Comparison of ENCODE assay signal across 8 mouse cellular contexts in the genomic region with DNA sequence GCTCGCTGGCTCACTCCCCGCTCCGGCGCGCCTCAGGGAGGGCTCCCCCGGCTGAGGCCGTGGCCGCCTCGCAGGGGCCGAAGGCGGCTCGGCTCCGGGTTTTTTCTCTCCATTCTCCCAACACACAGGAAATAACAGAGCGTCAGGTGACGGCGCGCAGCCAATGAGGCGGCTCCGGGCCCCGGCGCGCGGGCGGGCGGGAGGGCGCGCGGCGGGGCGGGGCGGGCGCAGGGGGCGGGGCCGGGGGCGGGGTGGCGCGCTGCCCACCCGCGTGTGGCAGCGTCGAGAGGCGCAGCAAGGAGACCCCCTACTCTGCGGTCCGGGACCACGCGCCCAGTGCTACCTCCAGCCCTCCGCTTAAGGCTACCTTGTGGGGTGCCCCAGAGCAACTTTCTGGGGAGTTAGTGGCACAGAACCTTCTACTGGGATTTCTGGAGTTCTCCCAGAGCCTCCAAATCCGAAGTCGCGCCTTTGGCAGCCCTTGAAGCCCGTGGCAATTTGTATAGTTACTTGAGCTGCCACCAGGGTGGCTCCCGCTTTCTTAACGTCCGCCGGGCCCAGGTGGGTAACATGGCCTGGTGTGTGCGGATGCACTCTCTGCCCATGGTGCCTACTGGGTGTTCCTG.
DNase-seq lines count a peak whose midpoint lies in the region; ATAC-seq and TF ChIP-seq lines count a peak whose summit lies in the region.

No protein-coding gene starts in this region.

- peak overlapping the region; percentile 88 for H3K4me2 ChIP-seq in embryonic facial prominence, embryonic 12.5 days (replicated peaks)
- peak overlapping the region; percentile 94 for H3K4me2 ChIP-seq in liver, embryonic 14.5 days (ENCODE audit: low read depth)
- peak overlapping the region; percentile 82 for H3K4me2 ChIP-seq in stomach, embryonic 14.5 days (replicated peaks; ENCODE audit: low read depth, low read length)

- no peak for TF ChIP-seq CTCF in liver, embryonic 14.5 days (IDR thresholded peaks at IDR 0.05; ENCODE audit: low read depth)

- WGBS in embryonic facial prominence, embryonic 12.5 days: under 1% methylated on average over 47 of the region's 56 CpGs
- WGBS in liver, embryonic 14.5 days (ENCODE audit: insufficient replicate concordance): 2% methylated on average over 48 of the region's 56 CpGs
- 2% methylated on average over 43 of the region's 56 CpGs for WGBS in stomach, embryonic 14.5 days

- no peaks in the 10 kb centered on the region for H3K36me3 ChIP-seq in embryonic facial prominence, embryonic 12.5 days
- no peaks in the 10 kb centered on the region for H3K36me3 ChIP-seq in liver, embryonic 14.5 days (replicated peaks; ENCODE audit: control insufficient read depth, insufficient read depth, low read depth)
- no peaks in the 10 kb centered on the region for H3K36me3 ChIP-seq in stomach, embryonic 14.5 days (ENCODE audit: control insufficient read depth, insufficient read depth, low read length)

- no peaks in the 10 kb centered on the region for H3K27me3 ChIP-seq in embryonic facial prominence, embryonic 12.5 days
- no peaks in the 10 kb centered on the region for H3K27me3 ChIP-seq in liver, embryonic 14.5 days (ENCODE audit: control insufficient read depth, insufficient read depth, low read length)
- no peaks in the 10 kb centered on the region for H3K27me3 ChIP-seq in stomach, embryonic 14.5 days (ENCODE audit: control insufficient read depth, insufficient read depth, low read length)

- H3K9ac ChIP-seq in embryonic facial prominence, embryonic 12.5 days: peak overlapping the region; percentile 94
- peak overlapping the region; percentile 75 for H3K9ac ChIP-seq in liver, embryonic 14.5 days (replicated peaks)
- H3K9ac ChIP-seq in stomach, embryonic 14.5 days (replicated peaks; ENCODE audit: low read depth, low read length): peak overlapping the region; percentile 76

- peak overlapping the region; percentile 100 for H3K4me3 ChIP-seq in embryonic facial prominence, embryonic 12.5 days
- peak overlapping the region; percentile 73 to 82 for H3K4me3 ChIP-seq in liver, embryonic 14.5 days (ENCODE audit: insufficient read depth in 1 of 2, low read depth in 2 of 2, low read length in 2 of 2)
- H3K4me3 ChIP-seq in stomach, embryonic 14.5 days (ENCODE audit: low read depth, low read length): peak overlapping the region; percentile 98

- peaks cover 46% of the 10 kb centered on the region for H3K4me1 ChIP-seq in embryonic facial prominence, embryonic 12.5 days
- peaks cover 14 to 15% of the 10 kb centered on the region in 2 experiments for H3K4me1 ChIP-seq in liver, embryonic 14.5 days (replicated peaks; ENCODE audit: control insufficient read depth in 2 of 2, insufficient read depth in 2 of 2, low read length in 1 of 2)
- H3K4me1 ChIP-seq in stomach, embryonic 14.5 days (ENCODE audit: control insufficient read depth, insufficient read depth, low read length): peaks cover 26% of the 10 kb centered on the region

- H3K27ac ChIP-seq in embryonic facial prominence, embryonic 12.5 days: peak overlapping the region; percentile 97
- H3K27ac ChIP-seq in liver, embryonic 14.5 days: peak overlapping the region; percentile 2
- peak overlapping the region; percentile 94 for H3K27ac ChIP-seq in stomach, embryonic 14.5 days (ENCODE audit: low read length)

- no peaks in the 10 kb centered on the region for H3K9me3 ChIP-seq in embryonic facial prominence, embryonic 12.5 days
- no peaks in the 10 kb centered on the region for H3K9me3 ChIP-seq in liver, embryonic 14.5 days (ENCODE audit: control insufficient read depth, low read length)
- H3K9me3 ChIP-seq in stomach, embryonic 14.5 days (ENCODE audit: control insufficient read depth, low read depth, low read length): no peaks in the 10 kb centered on the region

- ATAC-seq in embryonic facial prominence, embryonic 12.5 days (ENCODE audit: insufficient number of reproducible peaks, insufficient read depth, low FRiP score, low TSS enrichment): peak; percentile 87
- peak; percentile 91 for ATAC-seq in liver, embryonic 14.5 days (ENCODE audit: insufficient read depth)
- peak; percentile 91 for ATAC-seq in stomach, embryonic 14.5 days (ENCODE audit: insufficient number of reproducible peaks, insufficient read depth, low FRiP score, low read depth)

- no peak for TF ChIP-seq EP300 in liver, embryonic 14.5 days (IDR thresholded peaks at IDR 0.05; ENCODE audit: low read depth)

- peak; percentile 80 to 82 for DNase-seq in B cell, adult 2 months
- DNase-seq in adrenal gland, postnatal 36 days: peak; percentile 91 to 93
- DNase-seq in heart, adult 8-10 months (ENCODE audit: low spot score): peak; percentile 84
- DNase-seq in kidney, adult 8-10 months: peak; percentile 78 to 85
- DNase-seq in liver, embryonic 14.5 days (ENCODE audit: low read depth in 3 of 3, low spot score in 3 of 3): peak; percentile 68 to 71 (median 69)
- peak; percentile 90 for DNase-seq in neural tube, embryonic 10.5 days (ENCODE audit: extremely low spot score, low spot score)

Comparison
In these comparisons a context has a peak if more than half of its experiments do, and no peak if none do; other contexts are left out.
1. Peak in every context shown above with its lines: DNase-seq, ATAC-seq, H3K4me3 ChIP-seq and H3K27ac ChIP-seq.
2. H3K27ac ChIP-seq: peak in every context shown above with its lines; median percentile 97 in embryonic facial prominence, embryonic 12.5 days; 94 in stomach, embryonic 14.5 days; 2 in liver, embryonic 14.5 days.